Mouse (Mus musculus) liver, embryonic 14.5 days (tissue): ENCODE data around the gene Ado.

Experiments
- CTCF ChIP-seq: IDR thresholded peaks from 2 replicates; pipeline ENCODE4 v1.5.1; 2016; ENCODE audit warnings: antibody characterized with exemption, low read depth, control low read depth
- EP300 ChIP-seq: IDR thresholded peaks from 2 replicates; pipeline ENCODE4 v1.6.1; 2016; ENCODE audit warnings: antibody characterized with exemption, low read depth

DNA sequence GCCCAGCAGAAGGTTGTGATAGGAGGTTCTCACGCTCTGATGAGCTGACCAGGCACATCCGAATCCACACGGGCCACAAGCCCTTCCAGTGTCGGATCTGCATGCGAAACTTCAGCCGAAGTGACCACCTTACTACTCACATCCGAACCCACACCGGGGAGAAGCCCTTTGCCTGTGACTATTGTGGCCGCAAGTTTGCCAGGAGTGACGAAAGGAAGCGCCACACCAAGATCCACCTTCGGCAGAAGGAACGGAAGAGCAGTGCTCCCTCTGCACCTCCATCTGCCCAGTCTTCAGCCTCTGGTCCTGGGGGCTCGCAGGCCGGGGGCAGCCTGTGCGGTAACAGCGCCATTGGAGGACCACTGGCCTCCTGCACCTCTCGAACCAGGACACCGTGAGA, 8.2 kb downstream of the Ado start:
- TF ChIP-seq CTCF: no peak
- TF ChIP-seq EP300: no peak
